Mouse (Mus musculus) adrenal gland, adult 8-10 months (tissue): ENCODE results near the gene Olfr1297. TPM values are rescaled to one million over a fixed set of nuclear protein-coding genes. Genes with fewer than 3 reads are reported as not detected.

Experiments used
- DNase-seq: peaks from one replicate; pipeline ENCODE4 v3.0.0; 2022
- total RNA-seq, 4 experiments: library from RNA; stranded (reverse); gene quantifications; 2 replicates each; pipeline ENCODE4 v1.2.4; 2022

The Olfr1297 gene
- not detected for total RNA-seq

GRCm38 (mm10) chr2:111626397-111626796 is at the start of gene Olfr1297:
Gene Olfr1297, minus strand, starts transcription at chr2:111626497.
- no peak for DNase-seq

GRCm38 (mm10) chr2:111661119-111661518 is 34.8 kb upstream of the Olfr1297 start, which contains the start of gene Olfr1299:
Gene Olfr1299, plus strand, starts transcription at chr2:111661419.
- DNase-seq = no peak

- no peak for DNase-seq
Measured at GRCm38 (mm10) chr2:111649101-111649500, 22.8 kb upstream of the Olfr1297 start, which contains the start of gene Olfr1298. Gene Olfr1298, minus strand, starts transcription at chr2:111649201.

- no peak for DNase-seq
Measured at GRCm38 (mm10) chr2:111569581-111569980, 56.7 kb downstream of the Olfr1297 start, which contains the start of gene Olfr1295. Gene Olfr1295, minus strand, starts transcription at chr2:111569681.

Other genes with a start within 250 kb of the Olfr1297 start
- not detected for gene Olfr1286, start 203.4 kb downstream of the Olfr1297 start, total RNA-seq
- gene Olfr1287, start 177.4 kb downstream of the Olfr1297 start, total RNA-seq = not detected
- not detected for gene Olfr1288, start 152.4 kb downstream of the Olfr1297 start, total RNA-seq
- not detected for gene Olfr1289, start 145.7 kb downstream of the Olfr1297 start, total RNA-seq
- gene Olfr1290, start 132.7 kb downstream of the Olfr1297 start, total RNA-seq = not detected
- gene Olfr1291-ps1, start 129.3 kb downstream of the Olfr1297 start, total RNA-seq = not detected
- not detected for gene Olfr1293-ps, start 101.3 kb downstream of the Olfr1297 start, total RNA-seq
- not detected for gene Olfr1294, start 86.2 kb downstream of the Olfr1297 start, total RNA-seq
- gene Olfr1295, start 56.8 kb downstream of the Olfr1297 start, total RNA-seq = not detected
- not detected for gene Olfr1298, start 22.7 kb upstream of the Olfr1297 start, total RNA-seq
- not detected for gene Olfr1299, start 34.9 kb upstream of the Olfr1297 start, total RNA-seq
- gene Olfr1301, start 124.5 kb upstream of the Olfr1297 start, total RNA-seq = not detected
- not detected for gene Olfr1302, start 150.9 kb upstream of the Olfr1297 start, total RNA-seq
- gene Olfr1303, start 193.8 kb upstream of the Olfr1297 start, total RNA-seq = not detected